Mouse (Mus musculus) 3134 (cell line): Measurements from ENCODE around the gene Bptf.
"Not testable (repeated sequence)": the region's sequence is repeated elsewhere in the genome, so short reads cannot be mapped to it uniquely, and the experiment has no call there.

Source experiments
- DNase-seq: peaks from one replicate; pipeline ENCODE4 v3.0.0-alpha.2; 2011; ENCODE audit warnings: low spot score; ENCODE audit not compliant: insufficient read length; ENCODE audit errors: extremely low read depth

Gene Bptf

DNA sequence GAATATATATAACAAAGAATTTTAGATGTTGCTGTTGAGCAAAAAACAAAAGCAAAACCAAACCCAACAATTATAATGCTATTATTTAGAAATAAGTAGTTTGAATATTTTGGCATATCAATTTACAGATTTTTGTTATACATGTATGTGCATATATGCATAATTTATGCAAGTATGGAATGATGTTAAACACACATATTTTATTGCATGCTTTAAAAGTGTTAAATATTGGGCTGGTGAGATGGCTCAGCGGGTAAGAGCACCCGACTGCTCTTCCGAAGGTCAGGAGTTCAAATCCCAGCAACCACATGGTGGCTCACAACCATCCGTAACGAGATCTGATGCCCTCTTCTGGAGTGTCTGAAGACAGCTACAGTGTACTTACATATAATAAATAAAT lies 112.2 kb downstream of the Bptf start:
- not testable (repeated sequence) for DNase-seq

- no peak for DNase-seq
Measured at GRCm38 (mm10) chr11:107019318-107019717, 112.6 kb downstream of the Bptf start.

- DNase-seq: peak; percentile 35
Measured at GRCm38 (mm10) chr11:107018606-107019005, 113.3 kb downstream of the Bptf start.

DNA sequence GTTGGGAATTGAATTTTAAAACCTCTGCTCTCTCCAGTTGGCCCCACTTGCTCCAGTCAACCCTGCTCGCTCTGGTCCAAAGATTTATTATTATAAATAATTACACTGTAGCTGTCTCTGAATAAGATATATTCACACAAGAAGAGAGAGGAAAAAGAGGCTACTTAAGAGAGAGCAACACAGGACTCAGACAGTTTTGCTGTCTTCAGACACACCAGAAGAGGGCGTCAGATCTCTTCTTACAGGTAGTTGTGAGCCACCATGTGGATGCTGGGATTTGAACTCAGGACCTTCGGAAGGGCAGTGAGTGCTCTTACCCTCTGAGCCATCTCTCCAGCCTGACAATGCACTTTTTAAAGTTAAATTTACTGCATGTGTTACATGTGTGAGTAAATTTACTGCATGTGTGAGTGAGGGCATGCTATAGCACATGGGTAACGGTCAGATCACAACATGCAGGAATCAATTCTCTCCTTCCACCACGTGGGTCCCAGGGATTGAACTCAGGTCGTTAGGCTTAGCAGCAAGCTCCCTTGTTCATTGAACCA lies 114.5 kb downstream of the Bptf start:
- DNase-seq: no peak

- DNase-seq: no peak
Measured at GRCm38 (mm10) chr11:107016893-107017292, 115.0 kb downstream of the Bptf start.

- not testable (repeated sequence) for DNase-seq
Measured at GRCm38 (mm10) chr11:107015535-107016187, 116.3 kb downstream of the Bptf start.

DNA sequence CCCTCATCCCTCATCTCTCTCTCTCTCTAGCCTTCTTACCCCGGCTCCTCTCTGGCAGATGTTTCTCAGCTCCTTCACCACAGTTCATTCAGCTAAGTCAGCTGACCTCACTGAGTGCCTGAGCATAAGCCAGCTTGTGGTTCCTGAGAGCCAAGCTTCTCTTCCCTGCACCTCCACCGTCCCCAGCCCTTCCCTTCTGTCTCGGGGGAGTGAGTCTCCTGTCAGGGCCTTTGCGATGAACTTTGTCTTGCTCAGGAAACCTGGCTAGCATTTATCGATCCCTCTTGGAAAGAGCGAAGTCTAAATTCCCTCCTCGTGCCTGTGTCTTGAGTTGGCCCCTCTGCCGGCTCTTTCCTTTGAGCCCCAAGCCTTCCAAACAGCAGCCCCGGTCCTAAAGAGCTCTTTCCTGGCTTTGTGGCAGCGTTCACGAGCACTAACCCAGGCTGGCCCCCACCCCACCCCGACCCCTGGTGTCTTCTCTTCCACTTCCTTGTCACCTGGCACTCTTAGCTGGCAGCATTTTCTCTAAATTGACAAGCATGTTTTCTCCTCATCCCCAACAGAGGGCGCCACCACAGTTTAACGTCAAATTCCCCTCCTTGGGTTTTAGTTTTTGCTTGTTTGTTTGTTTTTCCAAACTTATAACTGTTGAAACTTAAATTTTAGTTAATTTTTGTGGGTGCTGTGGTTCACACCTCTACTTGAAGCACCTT lies 117.2 kb downstream of the Bptf start:
- no peak for DNase-seq

GRCm38 (mm10) chr11:107014020-107014585 lies 117.8 kb downstream of the Bptf start:
- DNase-seq: no peak

DNA sequence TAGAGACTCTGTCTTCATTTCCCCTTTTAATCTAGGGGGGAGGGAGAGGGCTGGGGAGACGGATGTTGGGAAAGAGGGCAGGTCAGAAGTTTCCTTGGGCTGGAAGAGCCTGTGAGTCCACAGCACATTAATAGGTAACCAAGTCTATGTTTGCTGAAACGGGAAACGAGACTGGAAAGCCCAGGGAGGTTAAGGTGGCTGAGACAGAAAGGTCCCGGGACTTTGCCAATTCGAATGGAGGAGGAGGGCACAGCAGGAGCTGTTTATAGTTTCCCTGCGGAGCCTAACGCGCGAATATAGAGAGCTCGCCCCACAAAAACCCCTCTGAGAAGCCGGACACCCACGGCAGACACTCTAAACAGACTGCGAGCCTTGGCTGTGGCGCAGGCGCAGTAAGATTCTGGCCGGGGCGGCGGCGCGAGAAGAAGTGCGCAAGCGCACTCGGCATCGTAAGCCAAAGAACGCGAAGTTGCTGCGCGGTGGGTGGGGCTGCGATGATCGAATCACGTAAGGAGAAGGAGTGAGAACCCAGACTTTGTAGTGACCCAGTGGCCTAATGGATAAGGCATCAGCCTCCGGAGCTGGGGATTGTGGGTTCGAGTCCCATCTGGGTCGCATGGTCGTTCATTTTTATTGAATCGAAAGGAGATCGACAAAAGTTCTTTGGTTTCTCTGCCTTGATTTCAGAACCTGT lies 119.5 kb downstream of the Bptf start:
- peak; percentile 96 for DNase-seq

DNA sequence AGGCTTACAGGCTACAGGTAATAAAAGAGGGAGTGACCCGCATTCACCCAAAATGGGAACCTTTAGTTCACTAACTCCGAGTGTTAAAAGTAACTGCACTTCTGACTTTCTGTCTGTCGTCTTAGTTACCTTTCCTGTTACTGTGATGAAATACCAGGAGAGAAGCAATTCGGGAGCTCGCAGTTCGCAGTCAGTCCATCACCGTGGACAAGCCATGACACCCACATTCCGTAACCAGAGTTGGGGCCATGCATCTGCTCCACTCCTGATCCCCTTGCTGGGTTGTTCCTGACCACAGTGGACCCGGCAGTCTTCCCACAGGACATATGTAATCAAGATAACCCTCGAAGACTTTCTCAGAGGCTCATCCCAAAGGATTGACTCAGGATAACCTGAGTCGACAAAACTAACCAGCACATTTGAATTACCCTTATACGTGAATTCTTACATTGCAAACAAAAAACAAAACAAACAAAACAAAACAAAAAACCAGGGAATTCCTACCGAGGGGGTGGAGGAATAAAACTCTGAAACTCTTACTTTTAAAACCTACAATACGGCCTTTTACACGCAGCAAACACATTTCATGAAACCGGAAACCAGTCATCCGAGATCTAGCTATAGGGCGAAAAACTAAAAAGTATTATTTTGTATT lies 120.1 kb downstream of the Bptf start:
- DNase-seq: no peak

GRCm38 (mm10) chr11:107011171-107011570 lies 120.8 kb downstream of the Bptf start:
- no peak for DNase-seq

DNA sequence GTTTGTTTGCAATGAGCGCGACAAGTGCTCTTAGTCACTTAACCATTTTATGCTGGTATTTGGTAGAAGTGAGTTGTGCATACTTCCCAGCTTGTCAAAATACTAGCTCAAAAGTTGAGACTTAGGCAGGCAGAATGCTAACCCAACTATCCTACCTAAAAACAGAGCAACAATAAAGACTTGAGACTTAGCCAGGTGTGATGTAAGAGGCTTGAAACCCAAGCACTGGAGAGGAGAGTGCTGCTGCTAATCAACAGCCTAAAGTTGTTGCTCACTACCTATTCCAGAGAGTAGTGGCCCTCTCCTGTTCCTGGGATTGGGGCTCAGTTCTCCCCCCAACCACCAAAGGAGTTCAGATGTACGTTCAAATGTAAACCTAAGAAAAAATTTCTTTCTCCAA lies 121.5 kb downstream of the Bptf start:
- DNase-seq: no peak

- DNase-seq: peak; percentile 58
Measured at GRCm38 (mm10) chr11:107005538-107005937, 126.4 kb downstream of the Bptf start.

GRCm38 (mm10) chr11:107001760-107002675 lies 129.9 kb downstream of the Bptf start:
- no peak for DNase-seq

DNA sequence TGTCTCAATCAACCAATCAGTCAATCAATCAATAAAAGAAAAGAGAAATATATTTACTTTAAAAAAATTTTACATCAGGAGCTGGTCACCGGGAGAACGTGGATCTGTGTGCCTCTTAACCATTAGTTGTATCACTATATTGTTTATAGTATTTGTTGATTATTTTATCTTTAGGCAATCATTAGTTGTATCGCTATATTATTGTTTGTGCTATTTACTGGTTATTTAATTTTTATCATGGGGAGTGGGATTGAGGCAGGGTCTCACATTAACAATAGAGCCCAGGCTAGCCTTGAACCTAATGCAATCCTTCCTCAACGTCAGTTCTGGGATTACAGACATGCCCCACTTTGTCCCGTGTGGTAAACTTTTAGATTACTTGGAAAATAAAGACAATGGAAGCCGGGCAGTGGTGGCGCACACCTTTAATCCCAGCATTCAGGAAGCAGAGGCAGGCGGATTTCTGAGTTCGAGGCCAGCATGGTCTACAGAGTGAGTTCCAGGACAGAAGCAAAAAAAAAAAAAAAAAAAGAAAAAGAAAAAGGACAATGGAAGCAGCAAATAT lies 131.9 kb downstream of the Bptf start:
- DNase-seq: no peak

DNA sequence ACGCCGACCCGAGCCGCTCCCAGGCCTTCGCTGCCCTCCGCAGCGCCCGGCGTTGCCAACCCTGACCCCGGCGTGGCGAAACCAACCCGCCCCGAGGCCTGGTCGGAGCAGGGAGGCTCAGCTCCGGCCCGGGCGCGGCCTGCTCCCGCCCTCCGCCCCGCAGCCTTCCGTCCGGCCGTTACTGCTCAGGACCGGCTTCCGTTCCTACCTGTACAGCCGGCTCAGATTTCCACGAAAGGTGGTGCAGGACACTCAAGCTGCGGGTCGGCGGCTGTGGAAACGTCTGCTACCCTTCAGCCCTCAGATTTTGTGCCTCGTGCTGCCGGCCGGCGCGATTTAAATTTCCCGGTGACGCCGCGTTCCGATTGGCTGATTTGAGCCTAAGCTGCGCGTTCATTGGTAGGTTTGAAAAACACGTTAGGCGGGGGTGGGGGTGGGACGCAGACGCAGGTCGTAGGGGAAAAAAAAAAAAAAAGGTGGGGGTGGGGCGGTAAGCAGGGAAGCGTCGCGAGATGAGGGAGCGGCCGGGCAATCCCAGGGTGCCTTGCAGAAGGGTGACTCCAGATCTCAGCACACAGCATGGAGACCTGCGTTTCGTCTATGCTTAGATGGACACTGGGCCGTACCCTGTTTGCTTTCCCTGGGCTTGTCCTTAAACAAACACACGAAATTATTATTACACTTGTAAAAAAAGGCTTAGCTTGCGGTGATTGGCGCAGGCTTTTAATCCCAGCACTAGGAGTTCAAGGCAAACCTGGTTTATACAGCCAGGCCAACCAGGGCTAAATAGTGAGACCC lies 132.6 kb downstream of the Bptf start, which contains the start of gene Kpna2:
Gene Kpna2 (minus strand): TSS at position 391 of the 798 bp plus-strand sequence.
- DNase-seq: peak; percentile 96

- DNase-seq: no peak
Measured at GRCm38 (mm10) chr11:106998651-106999150, 133.2 kb downstream of the Bptf start.

- no peak for DNase-seq
Measured at GRCm38 (mm10) chr11:106997976-106998375, 134.0 kb downstream of the Bptf start.
